Mouse (Mus musculus) limb, embryonic 11.5 days (tissue): ENCODE measurements at regions not wholly inside any gene's neighbourhood (a gene's known extent, or its start where the extent isn't known, plus 50 kb on each side); places are given as distances from the start of the nearest gene placed in this dataset.

Source experiments
- ATAC-seq: fragments of 200-750 bp; cut with Nextera tagmentation; 2 replicates; pipeline ENCODE4 v1.8.0; 2017; ENCODE audit warnings: low read depth; ENCODE audit not compliant: insufficient number of reproducible peaks, low FRiP score, low TSS enrichment
- DNase-seq: peaks from one replicate; pipeline ENCODE4 v3.0.0-alpha.2; 2015; ENCODE audit warnings: low spot score
- H3K27ac ChIP-seq: fragments of 300-500 bp; sonication (generic); replicated peaks from 2 replicates; pipeline ENCODE4 v1.5.1; 2014; ENCODE audit warnings: low read depth, mild to moderate bottlenecking, low read length
- H3K27me3 ChIP-seq: fragments of 300-500 bp; sonication (generic); 2 replicates; pipeline ENCODE4 v1.6.1; 2014; ENCODE audit warnings: mild to moderate bottlenecking, low read length, mixed read lengths; ENCODE audit not compliant: control insufficient read depth, insufficient read depth
- H3K36me3 ChIP-seq: fragments of 300-500 bp; sonication (generic); 2 replicates; pipeline ENCODE4 v1.6.1; 2014; ENCODE audit warnings: mild to moderate bottlenecking, low read length, moderate library complexity, mixed read lengths; ENCODE audit not compliant: control insufficient read depth, insufficient read depth
- H3K4me1 ChIP-seq: fragments of 300-500 bp; sonication (generic); 2 replicates; pipeline ENCODE4 v1.6.1; 2014; ENCODE audit warnings: low read length, mixed read lengths; ENCODE audit not compliant: control insufficient read depth, insufficient read depth
- H3K4me2 ChIP-seq: fragments of 300-500 bp; sonication (generic); 2 replicates; pipeline ENCODE4 v1.6.1; 2014; ENCODE audit warnings: low read depth, mild to moderate bottlenecking, moderate library complexity; ENCODE audit not compliant: severe bottlenecking
- H3K4me3 ChIP-seq: fragments of 300-500 bp; sonication (generic); 2 replicates; pipeline ENCODE4 v1.5.1; 2014; ENCODE audit warnings: low read depth, low read length
- H3K9ac ChIP-seq: fragments of 300-500 bp; sonication (generic); 2 replicates; pipeline ENCODE4 v1.6.1; 2014; ENCODE audit warnings: mild to moderate bottlenecking, low read length
- H3K9me3 ChIP-seq: fragments of 300-500 bp; sonication (generic); 2 replicates; pipeline ENCODE4 v1.6.1; 2016; ENCODE audit warnings: low read length; ENCODE audit not compliant: control insufficient read depth
- WGBS: fragments of 180-500 bp; shearing (Covaris S2); extraction: QIAGEN DNeasy Blood & Tissue Kit; methylation state at CpG from one replicate; pipeline ENCODE4 v1.1.7; 2014; 5-methylcytosine and 5-hydroxymethylcytosine counted together

- Histone ChIP-seq H3K9ac (no peak overlapping the region), H3K36me3 (no peaks in the 10 kb centered on the region), H3K4me3 (no peak overlapping the region), H3K27ac (no peak overlapping the region), H3K27me3 (no peaks in the 10 kb centered on the region), H3K4me1 (no peaks in the 10 kb centered on the region), H3K4me2 (no peak overlapping the region), H3K9me3 (no peaks in the 10 kb centered on the region)
- WGBS, result 78% methylated on average over 2 of the region's 2 CpGs
- ATAC-seq, result no peak
- no peak for DNase-seq
Measured at GRCm38 (mm10) chr15:65646470-65646869, 631.8 kb upstream of the Gm21961 start.

GRCm38 (mm10) chr15:65639484-65639883 is 624.8 kb upstream of the Gm21961 start:
- Histone ChIP-seq H3K36me3 (no peaks in the 10 kb centered on the region), H3K27ac (no peak overlapping the region), H3K9ac (no peak overlapping the region), H3K27me3 (no peaks in the 10 kb centered on the region), H3K4me1 (no peaks in the 10 kb centered on the region), H3K4me2 (no peak overlapping the region), H3K9me3 (no peaks in the 10 kb centered on the region), H3K4me3 (no peak overlapping the region)
- DNase-seq (no peak), ATAC-seq (no peak)
- WGBS, result 72% methylated on average over 2 of the region's 2 CpGs

GRCm38 (mm10) chr15:65637520-65638184 is 622.9 kb upstream of the Gm21961 start:
- Histone ChIP-seq H3K9me3 (no peaks in the 10 kb centered on the region), H3K27me3 (no peaks in the 10 kb centered on the region), H3K4me3 (no peak overlapping the region), H3K27ac (no peak overlapping the region), H3K9ac (no peak overlapping the region), H3K36me3 (no peaks in the 10 kb centered on the region), H3K4me1 (no peaks in the 10 kb centered on the region), H3K4me2 (no peak overlapping the region)
- 44% methylated on average over 6 of the region's 6 CpGs for WGBS
- ATAC-seq (no peak), DNase-seq (peak; percentile 53)

GRCm38 (mm10) chr15:65632440-65632839 is 617.7 kb upstream of the Gm21961 start:
- ATAC-seq (no peak), DNase-seq (no peak)
- H3K27me3 ChIP-seq, result no peaks in the 10 kb centered on the region
- 84% methylated on average over 5 of the region's 5 CpGs for WGBS
- no peaks in the 10 kb centered on the region for H3K36me3 ChIP-seq
- no peak overlapping the region for H3K4me3 ChIP-seq
- no peak overlapping the region for H3K27ac ChIP-seq
- no peaks in the 10 kb centered on the region for H3K9me3 ChIP-seq
- H3K4me1 ChIP-seq, result no peaks in the 10 kb centered on the region
- no peak overlapping the region for H3K9ac ChIP-seq
- H3K4me2 ChIP-seq, result no peak overlapping the region

GRCm38 (mm10) chr15:65630476-65630875 is 615.8 kb upstream of the Gm21961 start:
- H3K27ac ChIP-seq, result no peak overlapping the region
- H3K4me3 ChIP-seq, result no peak overlapping the region
- H3K4me1 ChIP-seq, result no peaks in the 10 kb centered on the region
- WGBS, result 75% methylated on average over 1 of the region's 1 CpGs
- no peak overlapping the region for H3K9ac ChIP-seq
- no peaks in the 10 kb centered on the region for H3K36me3 ChIP-seq
- DNase-seq, result no peak
- no peaks in the 10 kb centered on the region for H3K27me3 ChIP-seq
- no peak overlapping the region for H3K4me2 ChIP-seq
- no peak for ATAC-seq
- H3K9me3 ChIP-seq, result no peaks in the 10 kb centered on the region

- Histone ChIP-seq H3K36me3 (no peaks in the 10 kb centered on the region), H3K27me3 (no peaks in the 10 kb centered on the region), H3K4me1 (no peaks in the 10 kb centered on the region), H3K4me2 (no peak overlapping the region), H3K4me3 (no peak overlapping the region), H3K27ac (no peak overlapping the region), H3K9me3 (no peaks in the 10 kb centered on the region), H3K9ac (no peak overlapping the region)
- no peak for ATAC-seq
- no peak for DNase-seq
- WGBS, result 79% methylated on average over 2 of the region's 2 CpGs
Measured at GRCm38 (mm10) chr15:65592718-65593477, 578.2 kb upstream of the Gm21961 start.

GRCm38 (mm10) chr15:65585566-65585965 is 570.9 kb upstream of the Gm21961 start:
- 79% methylated on average over 2 of the region's 2 CpGs for WGBS
- H3K9ac ChIP-seq, result no peak overlapping the region
- H3K27ac ChIP-seq, result no peak overlapping the region
- no peak overlapping the region for H3K4me2 ChIP-seq
- no peaks in the 10 kb centered on the region for H3K4me1 ChIP-seq
- H3K36me3 ChIP-seq, result no peaks in the 10 kb centered on the region
- H3K4me3 ChIP-seq, result no peak overlapping the region
- DNase-seq, result no peak
- no peaks in the 10 kb centered on the region for H3K27me3 ChIP-seq
- ATAC-seq, result no peak
- H3K9me3 ChIP-seq, result no peaks in the 10 kb centered on the region

GRCm38 (mm10) chr15:65579353-65579752 is 564.6 kb upstream of the Gm21961 start:
- Histone ChIP-seq H3K36me3 (no peaks in the 10 kb centered on the region), H3K27ac (no peak overlapping the region), H3K4me1 (no peaks in the 10 kb centered on the region), H3K9ac (no peak overlapping the region), H3K4me2 (no peak overlapping the region), H3K27me3 (no peaks in the 10 kb centered on the region), H3K9me3 (no peaks in the 10 kb centered on the region), H3K4me3 (no peak overlapping the region)
- DNase-seq (no peak), ATAC-seq (no peak)
- WGBS, result 91% methylated on average over 1 of the region's 1 CpGs
